Mouse (Mus musculus): ENCODE measurements around the gene Rfx5.
A peak's percentile ranks its signal among the peaks of the same experiment; 100 is the strongest.

- TF ChIP-seq POLR2A (IDR thresholded peaks at IDR 0.05; ENCODE audit: borderline replicate concordance, insufficient read depth, low read length) (no peak), CTCF (IDR thresholded peaks at IDR 0.05; ENCODE audit: borderline replicate concordance, insufficient read depth, low read depth, low read length) (peak; percentile 74; the same call in 1 of the 2 replicates)
Observed at GRCm38 (mm10) chr3:94996946-94997345, 43.1 kb downstream of the Rfx5 start.

Data from cerebellum, adult 2 months (tissue).